Comparison of ENCODE assay signal across 29 mouse cellular contexts in genomic region chr5:114553706-114554105, GRCm38 (mm10). TPM values are rescaled to one million over a fixed set of nuclear protein-coding genes. Genes with fewer than 3 reads are reported as not detected.
A peak's percentile ranks its signal among the peaks of the same experiment; 100 is the strongest.
DNase-seq lines count a peak whose midpoint lies in the region; ATAC-seq and TF ChIP-seq lines count a peak whose summit lies in the region.
"Had no signal": no experiment of that assay in that cellular context is flagged by ENCODE, and none has a peak within 500 bp of the region (broad histone marks: within the 10 kb centered on the region; RNA-seq: fewer than 3 reads in every experiment).

No protein-coding gene starts in this region.

- peaks cover 2% of the 10 kb centered on the region; the same call in 1 of the 2 replicates for H3K4me1 ChIP-seq in hindbrain, embryonic 11.5 days (replicated peaks; ENCODE audit: control insufficient read depth, insufficient read depth, low read length)
- H3K4me1 ChIP-seq in hindbrain, postnatal 0 days (ENCODE audit: insufficient read depth, low read length) = no peaks in the 10 kb centered on the region
- H3K4me1 ChIP-seq in hindbrain, embryonic 13.5 days (replicated peaks) = peaks cover 35% of the 10 kb centered on the region

- H3K9ac ChIP-seq in hindbrain, embryonic 11.5 days (ENCODE audit: low read depth, low read length) = no peak overlapping the region
- H3K9ac ChIP-seq in hindbrain, postnatal 0 days (replicated peaks; ENCODE audit: low read length) = no peak overlapping the region
- H3K9ac ChIP-seq in hindbrain, embryonic 13.5 days = no peak overlapping the region
- H3K9ac ChIP-seq: embryonic facial prominence, embryonic 15.5 days; forebrain, embryonic 13.5 days; heart, embryonic 13.5 days; liver, embryonic 13.5 days; lung, embryonic 15.5 days had no signal

- H3K4me3 ChIP-seq in hindbrain, embryonic 11.5 days (ENCODE audit: low read depth, low read length) = no peak overlapping the region
- no peak overlapping the region for H3K4me3 ChIP-seq in hindbrain, postnatal 0 days (ENCODE audit: low read length)
- no peak overlapping the region for H3K4me3 ChIP-seq in hindbrain, embryonic 13.5 days
- H3K4me3 ChIP-seq: embryonic facial prominence, embryonic 15.5 days; forebrain, embryonic 13.5 days; heart, adult 2 months; heart, embryonic 13.5 days; liver, embryonic 13.5 days; lung, embryonic 15.5 days; midbrain, embryonic 10.5 days; myocyte had no signal

- TF ChIP-seq CTCF in hindbrain, postnatal 0 days (IDR thresholded peaks at IDR 0.05; ENCODE audit: low read depth) = no peak

- ATAC-seq in hindbrain, embryonic 11.5 days (ENCODE audit: low FRiP score) = no peak
- no peak for ATAC-seq in hindbrain, postnatal 0 days
- ATAC-seq in hindbrain, embryonic 13.5 days (ENCODE audit: low FRiP score) = no peak; the same call in 1 of the 2 replicates
- ATAC-seq: CD4-positive, CD25-positive, alpha-beta regulatory T cell, adult 4 months; forebrain, embryonic 13.5 days; midbrain, embryonic 16.5 days had no signal

- H3K4me2 ChIP-seq in hindbrain, embryonic 11.5 days (replicated peaks; ENCODE audit: low read depth, low read length) = no peak overlapping the region
- no peak overlapping the region for H3K4me2 ChIP-seq in hindbrain, postnatal 0 days (ENCODE audit: low read depth, low read length)
- H3K4me2 ChIP-seq in hindbrain, embryonic 13.5 days = no peak overlapping the region
- H3K4me2 ChIP-seq: embryonic facial prominence, embryonic 15.5 days; forebrain, embryonic 13.5 days; heart, embryonic 13.5 days; liver, embryonic 13.5 days; lung, embryonic 15.5 days had no signal

- H3K9me3 ChIP-seq in hindbrain, embryonic 11.5 days (ENCODE audit: control insufficient read depth, low read length) = no peaks in the 10 kb centered on the region
- H3K9me3 ChIP-seq in hindbrain, postnatal 0 days (ENCODE audit: low read length) = no peaks in the 10 kb centered on the region
- H3K9me3 ChIP-seq in hindbrain, embryonic 13.5 days = no peaks in the 10 kb centered on the region
- H3K9me3 ChIP-seq: liver, embryonic 13.5 days; lung, embryonic 15.5 days had no signal

- peak; percentile 39 for DNase-seq in hindbrain, embryonic 11.5 days (ENCODE audit: low spot score)
- DNase-seq in hindbrain, postnatal 0 days (ENCODE audit: low spot score) = no peak
- peak; percentile 76 for DNase-seq in MN1 (ENCODE audit: low spot score)
- peak; percentile 64 for DNase-seq in embryo, embryonic 11 days
- no peak for DNase-seq in spleen, postnatal 10 days (ENCODE audit: low spot score in 2 of 2)
- no peak for DNase-seq in urinary bladder, adult 18-20 months (ENCODE audit: low spot score in 2 of 2)
- DNase-seq in heart, adult 9 months (ENCODE audit: low spot score in 2 of 2) = no peak
- DNase-seq: adrenal gland, postnatal 36 days; cerebellum, adult 18-20 months; cerebellum, postnatal 14 days; gastrocnemius, postnatal 25 days; heart, adult 2 months; heart, postnatal 10 days; kidney, adult 2 months; kidney, postnatal 4 days; liver, embryonic 13.5 days; right cerebral cortex, postnatal 4 days; thymus, adult 2 months; thymus, postnatal 36 days had no signal

- H3K27me3 ChIP-seq in hindbrain, embryonic 11.5 days (ENCODE audit: control insufficient read depth, insufficient read depth, low read length) = no peaks in the 10 kb centered on the region
- no peaks in the 10 kb centered on the region for H3K27me3 ChIP-seq in hindbrain, postnatal 0 days (ENCODE audit: insufficient read depth, low read length)
- 0 out of 2 replicates have a peak, but pooled peaks cover 2% of the 10 kb centered on the region for H3K27me3 ChIP-seq in hindbrain, embryonic 13.5 days
- H3K27me3 ChIP-seq: embryonic facial prominence, embryonic 15.5 days; forebrain, embryonic 13.5 days; heart, embryonic 13.5 days; liver, embryonic 13.5 days; lung, embryonic 15.5 days had no signal

- no peaks in the 10 kb centered on the region for H3K36me3 ChIP-seq in hindbrain, embryonic 11.5 days (ENCODE audit: control insufficient read depth, insufficient read depth, low read length)
- H3K36me3 ChIP-seq in hindbrain, postnatal 0 days (ENCODE audit: insufficient read depth, low read length) = no peaks in the 10 kb centered on the region
- no peaks in the 10 kb centered on the region for H3K36me3 ChIP-seq in hindbrain, embryonic 13.5 days
- H3K36me3 ChIP-seq: embryonic facial prominence, embryonic 15.5 days; heart, embryonic 13.5 days; liver, embryonic 13.5 days; lung, embryonic 15.5 days; midbrain, embryonic 10.5 days had no signal

- H3K27ac ChIP-seq in hindbrain, embryonic 11.5 days (ENCODE audit: low read depth, low read length) = 0 out of 2 replicates have a peak overlapping the region, but pooled peaks have one; percentile 30
- no peak overlapping the region for H3K27ac ChIP-seq in hindbrain, postnatal 0 days
- H3K27ac ChIP-seq in hindbrain, embryonic 13.5 days = peak overlapping the region; percentile 65
- H3K27ac ChIP-seq: embryonic facial prominence, embryonic 15.5 days; forebrain, embryonic 13.5 days; heart, adult 2 months; heart, embryonic 13.5 days; kidney, postnatal 0 days; liver, embryonic 13.5 days; lung, embryonic 15.5 days had no signal

- 57% methylated on average over 8 of the region's 8 CpGs for WGBS in hindbrain, embryonic 11.5 days
- WGBS in hindbrain, postnatal 0 days = 42% methylated on average over 8 of the region's 8 CpGs
- 30% methylated on average over 8 of the region's 8 CpGs for WGBS in hindbrain, embryonic 13.5 days

RNA-seq across cellular contexts. Expression of gene Fam222a, which starts 14.1 kb away (rescaled TPM):
- 4.8 and 6.5 TPM in 2 replicates for polyA plus RNA-seq in hindbrain, embryonic 11.5 days (2014; fragmentation: Nextera tagmentation; extraction: Ambion mirVana)
- total RNA-seq in hindbrain, postnatal 0 days (2014; rRNA removed) = 11.7 and 15.1 TPM in 2 replicates
- 2.8 and 2.9 TPM in 2 replicates for polyA plus RNA-seq in hindbrain, postnatal 0 days (2015; fragmentation: Nextera tagmentation; extraction: Ambion mirVana)
- 5.8 and 6.4 TPM in 2 replicates for polyA plus RNA-seq in hindbrain, embryonic 13.5 days (2015; fragmentation: Nextera tagmentation; extraction: Ambion mirVana)
- polyA plus RNA-seq: CD4-positive, CD25-positive, alpha-beta regulatory T cell, adult 4 months had no signal

Comparison
In these comparisons a context has a peak if more than half of its experiments do, and no peak if none do; other contexts are left out.
1. DNase-seq: peak in hindbrain, embryonic 11.5 days (single experiment), MN1 (single experiment) and embryo, embryonic 11 days (single experiment); none in hindbrain, postnatal 0 days (single experiment), spleen, postnatal 10 days (0 of 2), urinary bladder, adult 18-20 months (0 of 2) and heart, adult 9 months (0 of 2).